Mouse (Mus musculus): ENCODE data around the gene Tor3a.

Tor3a gene

GRCm38 (mm10) chr1:156630965-156631364 lies 43.2 kb downstream of the Tor3a start:
- DNase-seq: peak in 1 of 2 experiments; percentile 59

- no peak for DNase-seq
Observed at GRCm38 (mm10) chr1:156629984-156630383, 44.2 kb downstream of the Tor3a start.

- DNase-seq: no peak
Observed at GRCm38 (mm10) chr1:156626729-156627128, 47.4 kb downstream of the Tor3a start.

GRCm38 (mm10) chr1:156624231-156624630 lies 49.9 kb downstream of the Tor3a start:
- no peak for DNase-seq

- no peak for DNase-seq
Observed at GRCm38 (mm10) chr1:156620951-156621350, 53.2 kb downstream of the Tor3a start.

- no peak for DNase-seq
Observed at GRCm38 (mm10) chr1:156620292-156620909, 53.8 kb downstream of the Tor3a start.

GRCm38 (mm10) chr1:156617811-156618210 lies 56.3 kb downstream of the Tor3a start:
- no peak for DNase-seq

- no peak for DNase-seq
Observed at GRCm38 (mm10) chr1:156616989-156617598, 57.1 kb downstream of the Tor3a start.

GRCm38 (mm10) chr1:156615381-156616133 lies 58.6 kb downstream of the Tor3a start:
- DNase-seq: peak; percentile 25 to 32

GRCm38 (mm10) chr1:156614710-156615109 lies 59.4 kb downstream of the Tor3a start:
- DNase-seq: no peak

- DNase-seq: peak; percentile 61 to 65
Observed at GRCm38 (mm10) chr1:156613855-156614530, 60.2 kb downstream of the Tor3a start.

- DNase-seq: no peak
Observed at GRCm38 (mm10) chr1:156610257-156610656, 63.9 kb downstream of the Tor3a start.

- no peak for DNase-seq
Observed at GRCm38 (mm10) chr1:156608496-156608895, 65.7 kb downstream of the Tor3a start.

GRCm38 (mm10) chr1:156605940-156606339 lies 68.2 kb downstream of the Tor3a start:
- DNase-seq: no peak

GRCm38 (mm10) chr1:156605094-156605866 lies 68.9 kb downstream of the Tor3a start:
- peak; percentile 37 to 52 for DNase-seq

All from cerebellum, postnatal 14 days (tissue).